Mouse (Mus musculus): ENCODE results near the gene Me1.

- TF ChIP-seq CTCF (IDR thresholded peaks at IDR 0.05; ENCODE audit: extremely low read depth, insufficient read depth, low read length) = no peak
- no peak for TF ChIP-seq POLR2A (IDR thresholded peaks at IDR 0.05; ENCODE audit: extremely low read depth, insufficient read depth, low read length)
These were observed 13.5 kb downstream of the Me1 start for GRCm38 (mm10) chr9:86682278-86682677.
